Mouse (Mus musculus) liver, embryonic 14.5 days (tissue): ENCODE results near the gene Plcxd3.

ENCODE experiments used
- CTCF ChIP-seq: IDR thresholded peaks from 2 replicates; pipeline ENCODE4 v1.5.1; 2016; ENCODE audit warnings: antibody characterized with exemption, low read depth, control low read depth
- EP300 ChIP-seq: IDR thresholded peaks from 2 replicates; pipeline ENCODE4 v1.6.1; 2016; ENCODE audit warnings: antibody characterized with exemption, low read depth

DNA sequence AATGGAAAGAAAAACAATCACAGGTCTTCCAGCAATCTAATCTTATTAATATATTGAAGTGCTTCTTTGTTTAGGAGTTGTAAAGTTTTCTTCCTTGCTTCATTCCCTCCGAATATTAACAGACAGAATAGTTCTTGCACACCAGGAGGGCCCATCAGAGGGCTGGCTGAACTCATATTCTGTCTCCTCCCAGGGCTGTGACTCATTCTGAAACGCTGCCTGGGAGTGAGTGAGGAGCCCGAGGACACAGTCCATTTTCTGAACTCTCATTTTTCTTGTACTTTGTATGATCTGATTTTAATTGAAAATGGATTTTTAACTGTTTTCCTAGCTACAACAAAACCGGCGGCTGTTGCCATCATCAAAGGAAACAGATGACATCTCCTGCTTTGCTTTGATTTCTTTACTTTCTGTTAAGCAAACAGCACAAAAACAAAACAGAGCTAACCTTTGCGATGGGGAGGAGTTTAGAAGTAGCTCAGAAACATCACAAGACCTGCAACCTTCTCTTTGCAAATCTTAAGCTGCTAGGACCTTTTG lies 186.2 kb downstream of the Plcxd3 start:
- no peak for TF ChIP-seq CTCF
- no peak for TF ChIP-seq EP300
